Comparison of ENCODE assay signal across 8 mouse cellular contexts in genomic region chr1:86526789-86527598, GRCm38 (mm10). TPM values are rescaled to one million over a fixed set of nuclear protein-coding genes. Genes with fewer than 3 reads are reported as not detected.
DNase-seq lines count a peak whose midpoint lies in the region; ATAC-seq and TF ChIP-seq lines count a peak whose summit lies in the region.

No protein-coding gene starts in this region.

- peaks cover 2 to 26% of the 10 kb centered on the region in 2 experiments for H3K36me3 ChIP-seq in MEL (ENCODE audit: control insufficient read depth in 1 of 2, insufficient read depth in 2 of 2, low read length in 2 of 2)
- H3K36me3 ChIP-seq in embryonic facial prominence, embryonic 11.5 days (replicated peaks; ENCODE audit: control insufficient read depth, insufficient read depth, low read depth, low read length) = peaks cover 11% of the 10 kb centered on the region
- peaks cover 14% of the 10 kb centered on the region for H3K36me3 ChIP-seq in midbrain, embryonic 11.5 days (ENCODE audit: control insufficient read depth, insufficient read depth, low read length)
- no peaks in the 10 kb centered on the region for H3K36me3 ChIP-seq in testis, adult 2 months (ENCODE audit: control insufficient read depth, insufficient read depth, low read length)

- 0 out of 4 replicates have a peak, but pooled peaks of 1 of the 2 experiments have one; percentile 16 for TF ChIP-seq EP300 in MEL (IDR thresholded peaks at IDR 0.05; ENCODE audit: low read depth in 1 of 2, low read length in 2 of 2)

- no peak for TF ChIP-seq RAD21 in MEL (IDR thresholded peaks at IDR 0.05; ENCODE audit: low read depth, low read length)

- DNase-seq in 3134 (ENCODE audit: extremely low read depth, insufficient read length, low spot score) (peak; percentile 53), MEL (ENCODE audit: low read depth, low spot score) (peak; percentile 47)
- peak; percentile 44 for DNase-seq in embryonic facial prominence, embryonic 11.5 days (ENCODE audit: low spot score)
- DNase-seq in heart, postnatal 14 days = peak; percentile 47 to 53
- peak; percentile 55 to 63 for DNase-seq in layer of hippocampus, postnatal 10 days (ENCODE audit: low spot score in 2 of 2)
- peak; percentile 92 for DNase-seq in midbrain, embryonic 11.5 days (ENCODE audit: low spot score, missing footprints)
- no peak for DNase-seq in natural killer cell, adult 2 months (ENCODE audit: low spot score in 2 of 2)

- H3K79me2 ChIP-seq in MEL (ENCODE audit: control insufficient read depth, insufficient read depth, low read length, poor library complexity) = peaks cover 42% of the 10 kb centered on the region

- peaks cover 3 to 27% of the 10 kb centered on the region in 2 experiments; a peak in 3 of 4 replicates for H3K4me1 ChIP-seq in MEL (ENCODE audit: control insufficient read depth in 1 of 2, insufficient read depth in 2 of 2, low read length in 2 of 2)
- H3K4me1 ChIP-seq in embryonic facial prominence, embryonic 11.5 days (ENCODE audit: control insufficient read depth, insufficient read depth, low read length) = peaks cover 6% of the 10 kb centered on the region
- peaks cover 35% of the 10 kb centered on the region for H3K4me1 ChIP-seq in midbrain, embryonic 11.5 days (ENCODE audit: control insufficient read depth, insufficient read depth, low read length)
- peaks cover 21% of the 10 kb centered on the region for H3K4me1 ChIP-seq in testis, adult 2 months (ENCODE audit: control insufficient read depth, insufficient read depth, low read length)

- peak; percentile 69 to 97; a peak in 3 of 4 replicates for TF ChIP-seq POLR2A in MEL (IDR thresholded peaks at IDR 0.05; ENCODE audit: control insufficient read depth in 1 of 2, insufficient read depth in 1 of 2, low read depth in 1 of 2, low read length in 2 of 2, poor library complexity in 1 of 2)
- no peak for TF ChIP-seq POLR2A in testis, adult 2 months (IDR thresholded peaks at IDR 0.05; ENCODE audit: control insufficient read depth, low read depth, low read length)

- H3K4me3 ChIP-seq in MEL (ENCODE audit: control insufficient read depth in 1 of 2, insufficient read depth in 1 of 2, low read depth in 2 of 2, low read length in 2 of 2) = peak overlapping the region; percentile 67 to 96
- H3K4me3 ChIP-seq in embryonic facial prominence, embryonic 11.5 days (ENCODE audit: low read depth, low read length) = peak overlapping the region; percentile 100
- peak overlapping the region; percentile 92 for H3K4me3 ChIP-seq in midbrain, embryonic 11.5 days (ENCODE audit: low read depth, low read length)
- H3K4me3 ChIP-seq in testis, adult 2 months (ENCODE audit: control insufficient read depth, low read depth, low read length) = peak overlapping the region; percentile 92

- peak overlapping the region; percentile 85 for H3K4me2 ChIP-seq in embryonic facial prominence, embryonic 11.5 days (ENCODE audit: low read depth, low read length)
- peak overlapping the region; percentile 98 for H3K4me2 ChIP-seq in midbrain, embryonic 11.5 days

- under 1% methylated on average over 105 of the region's 111 CpGs for WGBS in embryonic facial prominence, embryonic 11.5 days
- WGBS in midbrain, embryonic 11.5 days = under 1% methylated on average over 111 of the region's 111 CpGs

- peak; percentile 1; the same call in 1 of the 2 replicates for ATAC-seq in embryonic facial prominence, embryonic 11.5 days (replicated peaks; ENCODE audit: insufficient number of reproducible peaks, low FRiP score, low TSS enrichment, low read depth)
- 0 out of 2 replicates have a peak, but pooled peaks have one; percentile 4 for ATAC-seq in midbrain, embryonic 11.5 days (ENCODE audit: low FRiP score)

- H3K9me3 ChIP-seq in MEL (replicated peaks; ENCODE audit: insufficient read depth, low read length) = no peaks in the 10 kb centered on the region
- no peaks in the 10 kb centered on the region for H3K9me3 ChIP-seq in embryonic facial prominence, embryonic 11.5 days (replicated peaks; ENCODE audit: control insufficient read depth, low read length)
- H3K9me3 ChIP-seq in midbrain, embryonic 11.5 days (ENCODE audit: control insufficient read depth, low read length) = no peaks in the 10 kb centered on the region

- peak overlapping the region; percentile 89 for H3K27ac ChIP-seq in MEL (ENCODE audit: control insufficient read depth, low read depth, low read length)
- H3K27ac ChIP-seq in embryonic facial prominence, embryonic 11.5 days (replicated peaks; ENCODE audit: low read depth, low read length) = peak overlapping the region; percentile 98
- H3K27ac ChIP-seq in midbrain, embryonic 11.5 days (ENCODE audit: low read depth, low read length) = peak overlapping the region; percentile 89
- peak overlapping the region; percentile 93 for H3K27ac ChIP-seq in testis, adult 2 months (ENCODE audit: control insufficient read depth, insufficient read depth, low read depth, low read length)

- no peak for TF ChIP-seq CTCF in MEL (IDR thresholded peaks at IDR 0.05 in 2 of 3, conservative IDR thresholded peaks at IDR 0.05 in 1 of 3; ENCODE audit: control insufficient read depth in 1 of 3, insufficient read depth in 1 of 3, low read depth in 2 of 3, low read length in 3 of 3, poor library complexity in 1 of 3, severe bottlenecking in 1 of 3)
- no peak for TF ChIP-seq CTCF in testis, adult 2 months (IDR thresholded peaks at IDR 0.05; ENCODE audit: control insufficient read depth, insufficient read depth, insufficient replicate concordance, low read depth, low read length)

- intact Hi-C loops in heart, postnatal 14 days (cut with DNase I) = loop anchor here (5.0 kb wide), 1 partner anchor 55 kb away; no protein-coding TSS in a partner anchor

- H3K27me3 ChIP-seq in MEL (ENCODE audit: control insufficient read depth in 1 of 2, insufficient read depth in 2 of 2, low read length in 2 of 2) = no peaks in the 10 kb centered on the region
- H3K27me3 ChIP-seq in embryonic facial prominence, embryonic 11.5 days (ENCODE audit: control insufficient read depth, insufficient read depth, low read length) = no peaks in the 10 kb centered on the region
- no peaks in the 10 kb centered on the region for H3K27me3 ChIP-seq in midbrain, embryonic 11.5 days (ENCODE audit: control insufficient read depth, insufficient read depth, low read length)
- H3K27me3 ChIP-seq in testis, adult 2 months (ENCODE audit: control insufficient read depth, insufficient read depth, low read length) = no peaks in the 10 kb centered on the region

- peak overlapping the region; percentile 98 for H3K9ac ChIP-seq in MEL (ENCODE audit: control insufficient read depth, low read depth, low read length, poor library complexity, severe bottlenecking)
- H3K9ac ChIP-seq in embryonic facial prominence, embryonic 11.5 days (replicated peaks; ENCODE audit: low read length) = peak overlapping the region; percentile 100
- peak overlapping the region; percentile 100 for H3K9ac ChIP-seq in midbrain, embryonic 11.5 days (ENCODE audit: low read length)

TF ChIP-seq in MEL, 35 proteins besides CTCF, POLR2A, EP300 and RAD21:
- peak; percentile 7; the same call in 1 of the 2 replicates for TF ChIP-seq ZMIZ1 (IDR thresholded peaks at IDR 0.05; ENCODE audit: low read depth, low read length)
- peak; percentile 96 for TF ChIP-seq NELFE (IDR thresholded peaks at IDR 0.05; ENCODE audit: low read depth, low read length)
- TF ChIP-seq SIN3A (IDR thresholded peaks at IDR 0.05; ENCODE audit: low read length) = peak; percentile 25
- TF ChIP-seq POLR2AphosphoS5 (IDR thresholded peaks at IDR 0.05; ENCODE audit: borderline replicate concordance, low read depth, low read length) = no peak
- TF ChIP-seq CHD1 (IDR thresholded peaks at IDR 0.05; ENCODE audit: low read depth, low read length) = peak; percentile 46; the same call in 1 of the 2 replicates
- peak; percentile 9 for TF ChIP-seq MXI1 (IDR thresholded peaks at IDR 0.05; ENCODE audit: low read depth, low read length)
- TF ChIP-seq CHD2 (IDR thresholded peaks at IDR 0.05; ENCODE audit: low read length) = no peak
- 0 out of 2 replicates have a peak, but pooled peaks have one; percentile 24 for TF ChIP-seq HCFC1 (IDR thresholded peaks at IDR 0.05; ENCODE audit: low read depth, low read length)
- TF ChIP-seq POLR2AphosphoS2 (IDR thresholded peaks at IDR 0.05; ENCODE audit: low read length) = peak; percentile 68; the same call in 1 of the 2 replicates
- 0 out of 2 replicates have a peak, but pooled peaks have one; percentile 22 for TF ChIP-seq UBTF (IDR thresholded peaks at IDR 0.05; ENCODE audit: borderline replicate concordance, insufficient read depth, low read depth, low read length)
- TF ChIP-seq ZKSCAN1 (IDR thresholded peaks at IDR 0.05; ENCODE audit: low read depth, low read length) = no peak
TF ChIP-seq in MEL: peak in this region for 8.

RNA-seq across cellular contexts. Expression of gene Ptma, which starts 0.5 kb away (rescaled TPM):
- 3,309 and 3,407 TPM in 2 replicates for total RNA-seq in MEL (2012; rRNA removed)
- polyA plus RNA-seq in MEL (2012; ENCODE audit: insufficient read depth in 1 of 2, insufficient read length in 2 of 2, low read depth in 1 of 2, low replicate concordance in 2 of 2, missing spikeins in 1 of 2) = 1,000 to 10,000 TPM; 2,419 to 4,891 TPM
- polyA plus RNA-seq in embryonic facial prominence, embryonic 11.5 days (2014; fragmentation: Nextera tagmentation; extraction: Ambion mirVana) = 4,004 and 4,291 TPM in 2 replicates
- 100 to 1,000 TPM; 290 to 401 TPM for total RNA-seq in heart, postnatal 14 days (2021)
- total RNA-seq in layer of hippocampus, postnatal 10 days (2021) = 100 to 1,000 TPM; 617 to 662 TPM
- polyA plus RNA-seq in midbrain, embryonic 11.5 days (2014; fragmentation: Nextera tagmentation; extraction: Ambion mirVana) = 3,090 and 3,352 TPM in 2 replicates
- 126 and 135 TPM in 2 replicates for polyA plus RNA-seq in testis, adult 2 months (2012; rRNA removed)

RNA-seq across cellular contexts. Expression of gene Pde6d, which starts 55.4 kb away (rescaled TPM):
- total RNA-seq in MEL (2012; rRNA removed) = 13.4 and 13.8 TPM in 2 replicates
- 10 to 100 TPM in 1 of 2 experiments, not detected in 1; 79.9 TPM for polyA plus RNA-seq in MEL (2012; ENCODE audit: insufficient read depth in 1 of 2, insufficient read length in 2 of 2, low read depth in 1 of 2, low replicate concordance in 2 of 2, missing spikeins in 1 of 2)
- 85.4 and 88.4 TPM in 2 replicates for polyA plus RNA-seq in embryonic facial prominence, embryonic 11.5 days (2014; fragmentation: Nextera tagmentation; extraction: Ambion mirVana)
- total RNA-seq in heart, postnatal 14 days (2021) = 10 to 100 TPM; 40.3 to 44.5 TPM
- total RNA-seq in layer of hippocampus, postnatal 10 days (2021) = 10 to 100 TPM; 64.9 to 73.8 TPM
- 94.3 and 98.3 TPM in 2 replicates for polyA plus RNA-seq in midbrain, embryonic 11.5 days (2014; fragmentation: Nextera tagmentation; extraction: Ambion mirVana)
- 70.0 and 73.7 TPM in 2 replicates for polyA plus RNA-seq in testis, adult 2 months (2012; rRNA removed)

RNA-seq across cellular contexts. Expression of gene Cops7b, which starts 55.7 kb away (rescaled TPM):
- total RNA-seq in MEL (2012; rRNA removed) = 34.3 and 36.0 TPM in 2 replicates
- polyA plus RNA-seq in MEL (2012; ENCODE audit: insufficient read depth in 1 of 2, insufficient read length in 2 of 2, low read depth in 1 of 2, low replicate concordance in 2 of 2, missing spikeins in 1 of 2) = 10 to 100 TPM in 1 of 2 experiments, not detected in 1; 64.8 TPM
- 56.5 and 58.8 TPM in 2 replicates for polyA plus RNA-seq in embryonic facial prominence, embryonic 11.5 days (2014; fragmentation: Nextera tagmentation; extraction: Ambion mirVana)
- 10 to 100 TPM; 10.8 to 11.5 TPM for total RNA-seq in heart, postnatal 14 days (2021)
- total RNA-seq in layer of hippocampus, postnatal 10 days (2021) = 10 to 100 TPM; 26.5 to 27.1 TPM
- 54.1 and 54.8 TPM in 2 replicates for polyA plus RNA-seq in midbrain, embryonic 11.5 days (2014; fragmentation: Nextera tagmentation; extraction: Ambion mirVana)
- polyA plus RNA-seq in testis, adult 2 months (2012; rRNA removed) = 25.1 and 32.2 TPM in 2 replicates

Comparison
In these comparisons a context has a peak if more than half of its experiments do, and no peak if none do; other contexts are left out.
1. DNase-seq: peak in 3134 (single experiment), MEL (single experiment), embryonic facial prominence, embryonic 11.5 days (single experiment), heart, postnatal 14 days (2 of 2), layer of hippocampus, postnatal 10 days (2 of 2) and midbrain, embryonic 11.5 days (single experiment); none in natural killer cell, adult 2 months (0 of 2).
2. RNA of gene Ptma, which starts 0.5 kb away (polyA plus RNA-seq): 2,419 to 4,891 TPM in MEL, 4,004 to 4,291 TPM in embryonic facial prominence, embryonic 11.5 days and 3,090 to 3,352 TPM in midbrain, embryonic 11.5 days; 126 to 135 TPM in testis, adult 2 months; every median in the first group is over 10 times any median in the second.
3. Peak in every context shown above with its lines, with median percentiles within 50 percentile points of each other: H3K27ac ChIP-seq, H3K4me3 ChIP-seq and H3K9ac ChIP-seq.